Mouse (Mus musculus): ENCODE results near the gene Tubb1.

GRCm38 (mm10) chr2:174439961-174440360, 10.5 kb upstream of the Tubb1 start:
- TF ChIP-seq CTCF (IDR thresholded peaks at IDR 0.05; ENCODE audit: control insufficient read depth, insufficient read depth, low read length): no peak
- no peak for TF ChIP-seq POLR2A (IDR thresholded peaks at IDR 0.05; ENCODE audit: borderline replicate concordance, control insufficient read depth, low read depth, low read length)

Data from bone marrow, adult 2 months (tissue).